Mouse (Mus musculus) frontal cortex, postnatal 14 days (tissue): ENCODE data around the gene Dock2.
"Not testable (repeated sequence)": the region's sequence is repeated elsewhere in the genome, so short reads cannot be mapped to it uniquely, and the experiment has no call there.

Experiments used
- DNase-seq, 2 experiments: peaks; one replicate each; pipeline ENCODE4 v3.0.0; 2022; ENCODE audit warnings: low spot score in 2 of 2

Dock2 gene

GRCm38 (mm10) chr11:34783587-34784043, at the start of gene Dock2:
Gene Dock2 (minus strand): TSS chr11:34783892.
- no peak for DNase-seq

- no peak for DNase-seq
Observed at GRCm38 (mm10) chr11:34832678-34833077, 49.0 kb upstream of the Dock2 start.

DNA sequence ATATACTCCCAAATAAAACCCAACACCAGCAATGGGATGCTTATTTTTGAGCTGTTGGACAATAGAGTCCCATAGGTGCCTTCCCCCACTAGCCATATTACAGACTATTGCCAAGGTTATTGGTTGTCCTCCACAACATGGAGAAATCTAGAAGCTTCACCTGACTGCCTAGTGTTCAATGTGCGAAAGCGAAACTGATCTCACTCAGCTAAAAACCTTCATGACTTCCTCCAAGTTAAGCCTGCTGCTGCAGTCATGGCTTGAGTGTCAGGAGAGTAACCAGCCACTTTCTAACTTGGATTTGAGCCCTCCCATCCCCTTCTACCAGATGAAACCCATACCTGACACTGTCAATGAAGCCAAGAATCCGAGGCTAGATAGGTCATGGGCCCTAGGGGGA, 44.1 kb upstream of the Dock2 start:
- no peak for DNase-seq

DNA sequence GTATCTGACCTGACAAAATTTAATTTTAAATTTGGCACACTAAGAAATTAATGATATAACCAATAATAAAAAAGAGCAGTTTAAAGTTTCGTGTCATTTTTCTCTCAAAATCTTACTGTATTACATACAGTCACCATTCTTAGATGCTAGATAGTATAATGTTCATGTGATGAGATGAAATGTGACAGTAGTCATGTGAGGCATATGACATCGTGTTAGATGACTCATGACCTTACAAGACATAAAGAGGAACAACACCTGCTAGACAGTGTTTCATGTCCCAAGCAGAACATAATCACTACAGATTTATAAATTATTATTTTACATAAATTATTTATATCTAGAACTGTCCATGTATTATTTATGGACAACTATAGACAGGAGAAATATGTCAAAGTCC, 43.2 kb upstream of the Dock2 start:
- DNase-seq: no peak

- no peak for DNase-seq
Observed at GRCm38 (mm10) chr11:34824791-34825190, 41.1 kb upstream of the Dock2 start.

DNA sequence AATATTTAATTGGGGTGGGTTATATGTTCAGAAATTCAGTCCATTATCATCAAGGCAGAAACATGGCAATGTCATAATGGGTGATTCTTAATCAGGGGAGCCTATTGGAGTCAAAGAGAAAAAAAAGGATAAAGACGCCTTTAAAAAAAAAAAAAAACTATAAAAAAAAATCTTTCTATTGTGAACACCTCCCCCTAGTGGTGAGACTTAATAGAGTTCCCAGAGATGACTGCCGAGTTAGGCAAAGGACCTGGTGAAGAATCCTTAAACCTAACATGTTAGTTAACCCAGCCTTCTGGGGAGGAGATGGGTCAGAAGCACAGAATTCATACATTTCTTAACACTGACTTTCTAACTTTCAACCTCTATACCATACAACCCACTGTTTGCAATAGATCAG, 31.1 kb upstream of the Dock2 start:
- no peak for DNase-seq

DNA sequence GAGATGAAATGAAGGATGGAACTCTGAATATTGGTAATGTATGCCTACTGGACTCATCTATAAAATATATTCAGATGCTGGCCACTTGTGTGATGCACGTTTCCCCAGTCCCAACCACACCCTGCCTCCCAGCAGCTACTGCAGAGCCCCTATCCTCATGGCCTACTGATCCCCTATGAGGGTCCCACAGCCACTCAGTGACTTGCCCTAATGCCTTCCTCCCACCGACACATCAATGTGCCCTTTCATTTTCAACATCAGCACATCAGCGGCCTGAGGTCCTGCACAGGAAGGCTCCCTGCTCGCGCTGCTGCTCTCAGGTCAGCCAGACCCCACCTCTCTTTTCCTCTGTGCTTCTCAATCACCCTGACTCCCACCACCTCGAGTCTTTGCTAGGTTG, 30.6 kb upstream of the Dock2 start:
- no peak for DNase-seq

DNA sequence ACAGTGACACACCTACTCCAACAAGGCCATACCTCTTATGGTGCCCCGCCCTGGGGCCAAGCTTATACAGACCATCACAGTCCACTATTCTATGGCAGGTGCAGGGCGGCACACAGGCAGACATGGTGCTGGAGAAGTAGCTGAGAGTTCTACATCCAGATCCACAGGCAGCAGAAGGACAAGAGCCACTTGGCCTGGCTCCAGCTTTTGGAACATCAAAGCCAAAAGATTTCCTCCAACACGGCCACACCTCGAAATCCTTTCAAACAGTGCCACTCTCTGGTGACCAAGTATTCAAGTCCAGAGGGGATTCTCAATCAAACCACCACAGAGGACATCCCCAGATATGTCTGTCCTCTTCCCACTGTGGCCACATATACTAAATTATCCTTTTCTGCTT, 21.3 kb upstream of the Dock2 start:
- DNase-seq: not testable (repeated sequence)

GRCm38 (mm10) chr11:34798066-34798465, 14.4 kb upstream of the Dock2 start:
- not testable (repeated sequence) for DNase-seq

- DNase-seq: no peak
Observed at GRCm38 (mm10) chr11:34796097-34796496, 12.4 kb upstream of the Dock2 start.

- DNase-seq: no peak
Observed at GRCm38 (mm10) chr11:34791872-34792271, 8.2 kb upstream of the Dock2 start.

DNA sequence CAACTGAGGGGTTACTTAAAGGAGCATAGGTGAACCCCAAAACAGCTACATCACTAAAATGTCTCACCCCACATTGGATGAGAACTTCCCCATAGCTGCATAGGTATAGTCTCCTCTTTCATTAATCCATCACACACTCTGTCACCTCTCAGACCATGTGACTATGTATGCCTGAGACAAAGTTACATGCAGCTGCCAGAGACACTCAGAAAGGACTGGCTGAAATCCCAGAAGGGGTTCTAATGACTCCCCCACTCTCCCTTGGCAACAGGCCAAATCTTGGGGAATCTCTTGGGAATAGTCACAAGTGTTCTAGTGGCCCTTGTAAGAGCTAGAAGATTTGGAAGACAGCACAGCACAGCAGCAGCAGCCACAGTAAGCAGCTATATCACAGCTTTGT, 1.2 kb upstream of the Dock2 start:
- no peak for DNase-seq

DNA sequence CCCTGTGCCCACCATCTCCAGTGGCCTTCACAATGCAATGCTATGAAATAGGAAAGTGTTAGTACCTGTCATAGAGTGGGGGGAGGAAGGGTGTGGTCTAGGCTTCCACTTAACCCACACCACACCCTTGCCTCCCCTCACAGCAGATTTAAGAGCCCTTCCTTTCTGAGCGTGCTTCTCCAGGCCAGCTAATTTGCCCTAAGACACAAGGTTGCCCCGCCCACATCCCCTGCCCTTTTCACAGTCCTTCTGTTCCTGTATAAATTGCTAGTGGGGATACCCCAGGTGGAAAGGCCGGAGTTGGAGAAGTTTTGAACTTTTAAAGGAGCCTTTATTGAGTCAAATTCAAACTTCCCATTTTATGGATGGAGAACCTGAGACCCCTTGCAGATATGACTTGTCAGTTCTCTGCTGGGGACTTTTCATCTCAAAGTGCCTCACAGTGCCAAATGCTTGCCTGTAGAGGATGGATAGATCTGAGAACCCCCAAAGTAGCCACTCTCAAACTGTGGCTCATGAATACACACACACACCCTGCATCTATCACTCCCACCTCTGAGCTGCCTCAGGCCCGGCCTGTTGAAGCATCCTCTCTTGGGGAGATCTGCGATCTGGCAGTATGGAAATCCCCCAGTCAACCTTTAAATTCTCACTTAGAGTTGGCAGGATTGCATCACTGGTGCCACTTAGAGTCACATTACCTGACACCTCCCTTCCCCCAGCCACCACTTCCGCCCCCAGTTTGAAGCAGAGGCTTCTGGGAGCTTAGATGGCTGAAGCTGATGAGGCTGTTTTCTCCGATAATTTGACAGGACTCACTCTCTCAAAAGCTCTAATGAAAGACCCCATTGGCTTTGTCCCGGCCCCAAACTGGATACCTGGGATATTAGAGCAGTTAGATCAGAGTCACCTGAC, 919 bp downstream of the Dock2 start:
- DNase-seq: no peak

DNA sequence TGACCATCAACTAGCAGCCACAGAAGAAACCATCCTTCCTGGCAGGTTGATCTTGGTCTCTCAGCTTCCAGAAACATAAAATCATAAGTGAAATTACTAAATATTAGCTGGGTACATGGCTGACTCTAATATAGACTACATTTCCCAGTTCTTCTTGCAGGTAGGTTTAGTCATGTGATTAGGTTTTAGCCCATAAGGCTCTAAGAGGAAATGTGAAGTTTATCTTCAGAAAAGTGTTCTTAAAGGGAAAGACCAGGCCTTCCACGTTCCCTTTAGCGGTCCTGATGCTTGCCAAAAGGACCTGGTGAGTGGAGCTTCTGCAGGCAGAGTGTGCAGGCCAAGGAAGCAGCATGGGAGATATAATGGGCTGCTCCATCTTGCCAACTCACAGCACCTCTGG, 2.9 kb downstream of the Dock2 start:
- DNase-seq: no peak

- no peak for DNase-seq
Observed at GRCm38 (mm10) chr11:34779966-34780365, 3.7 kb downstream of the Dock2 start.

DNA sequence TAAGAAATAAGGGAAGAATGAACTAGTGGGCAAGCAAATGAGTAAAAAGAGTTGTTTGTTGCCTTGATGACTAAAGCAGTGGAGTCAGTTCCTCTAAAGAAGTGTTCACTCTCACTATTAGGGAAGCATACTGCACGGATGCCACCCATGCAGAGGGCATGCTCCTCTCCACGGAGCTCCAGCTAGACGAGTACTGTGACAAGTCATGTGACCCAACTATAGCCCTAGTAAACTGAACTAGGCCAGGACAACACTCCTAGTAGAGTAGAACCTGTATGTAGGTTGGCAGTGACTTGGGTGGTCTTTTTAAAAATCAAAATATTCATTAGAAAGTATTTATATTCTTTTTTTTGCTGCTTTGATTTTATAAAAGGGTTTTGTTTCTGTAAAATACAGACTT, 5.3 kb downstream of the Dock2 start:
- DNase-seq: no peak

- DNase-seq: no peak
Observed at GRCm38 (mm10) chr11:34777529-34777928, 6.2 kb downstream of the Dock2 start.

- no peak for DNase-seq
Observed at GRCm38 (mm10) chr11:34776054-34776453, 7.6 kb downstream of the Dock2 start.

GRCm38 (mm10) chr11:34774636-34775035, 9.1 kb downstream of the Dock2 start:
- DNase-seq: no peak

DNA sequence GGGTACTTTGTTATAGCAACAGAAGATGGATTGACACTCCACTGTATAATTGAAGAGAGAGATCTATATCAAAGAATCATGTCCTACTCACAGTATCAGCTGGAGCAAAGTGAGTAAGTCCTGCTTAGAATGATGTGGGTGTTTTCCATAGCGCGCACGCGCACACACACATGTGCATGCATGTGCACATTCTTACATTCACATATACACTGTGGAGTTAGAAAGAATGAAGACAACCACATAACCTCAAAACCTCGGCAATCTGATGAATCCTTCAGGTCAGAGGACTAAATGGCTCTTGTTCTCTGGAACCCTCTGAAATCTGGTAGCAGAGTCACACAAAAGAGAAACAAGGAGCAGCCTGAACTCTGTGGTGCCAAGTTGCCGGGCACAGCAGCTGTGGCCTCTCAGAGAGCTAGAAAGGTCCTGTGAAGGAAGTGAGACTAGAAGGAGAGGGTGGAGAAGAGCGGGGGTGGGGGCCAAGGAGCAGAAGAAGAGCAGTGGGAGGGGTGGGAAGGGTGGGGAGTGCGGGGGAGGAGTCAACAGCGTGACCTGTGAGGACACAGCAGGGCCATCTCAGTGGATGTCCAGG, 10.3 kb downstream of the Dock2 start:
- DNase-seq: no peak

GRCm38 (mm10) chr11:34771221-34771986, 12.3 kb downstream of the Dock2 start:
- no peak for DNase-seq

- no peak for DNase-seq
Observed at GRCm38 (mm10) chr11:34770666-34771065, 13.0 kb downstream of the Dock2 start.
